Mouse (Mus musculus): ENCODE results near the gene Mfsd13b.

Mfsd13b gene

GRCm38 (mm10) chr7:121044251-121044650 lies 61.9 kb downstream of the Mfsd13b start:
- no peak for DNase-seq (ENCODE audit: low read depth)

- peak; percentile 53 for DNase-seq (ENCODE audit: low read depth)
Observed at GRCm38 (mm10) chr7:121045671-121046453, 63.6 kb downstream of the Mfsd13b start.

- peak; percentile 36 for DNase-seq (ENCODE audit: low read depth)
Observed at GRCm38 (mm10) chr7:121047624-121048023, 65.3 kb downstream of the Mfsd13b start.

DNA sequence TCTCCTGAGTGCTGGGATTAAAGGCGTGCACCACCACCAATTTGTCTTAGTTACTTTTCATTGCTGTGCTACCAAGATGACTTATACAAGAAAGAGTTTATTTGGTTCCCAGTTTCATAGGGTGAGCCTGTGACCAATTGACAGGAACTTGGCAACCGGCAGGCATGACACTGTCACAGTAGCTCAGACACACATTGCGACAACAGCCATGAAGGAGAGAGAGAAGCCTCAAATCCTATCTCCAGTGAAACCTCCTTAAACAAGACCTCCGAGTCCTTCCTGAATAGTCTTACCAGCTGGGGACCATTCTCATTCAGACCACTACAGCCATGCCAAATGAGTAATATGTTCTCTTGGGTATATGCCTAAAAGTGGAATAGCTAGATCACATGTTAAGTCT lies 70.8 kb downstream of the Mfsd13b start:
- no peak for DNase-seq (ENCODE audit: low read depth)

- peak; percentile 28 for DNase-seq (ENCODE audit: low read depth)
Observed at GRCm38 (mm10) chr7:121059477-121060218, 77.3 kb downstream of the Mfsd13b start.

GRCm38 (mm10) chr7:121064309-121064708 lies 82.0 kb downstream of the Mfsd13b start:
- DNase-seq (ENCODE audit: low read depth), result peak; percentile 61

Data from 416B (cell line).